In genomic region chr9:75599191-75599841, GRCm38 (mm10) we compare ENCODE assay signal across 8 mouse cellular contexts. TPM values are rescaled to one million over a fixed set of nuclear protein-coding genes. Genes with fewer than 3 reads are reported as not detected.
DNase-seq lines count a peak whose midpoint lies in the region; ATAC-seq and TF ChIP-seq lines count a peak whose summit lies in the region.

No protein-coding gene starts in this region.

- H3K4me2 ChIP-seq in forebrain, embryonic 11.5 days (ENCODE audit: low read depth, low read length, severe bottlenecking) = no peak overlapping the region
- no peak overlapping the region for H3K4me2 ChIP-seq in intestine, postnatal 0 days (replicated peaks; ENCODE audit: low read depth)
- no peak overlapping the region for H3K4me2 ChIP-seq in midbrain, embryonic 14.5 days (ENCODE audit: low read length)

- TF ChIP-seq POLR2A in thymus, adult 2 months (IDR thresholded peaks at IDR 0.05; ENCODE audit: control insufficient read depth, extremely low read depth, insufficient read depth, low read length, poor library complexity) = no peak

- H3K36me3 ChIP-seq in forebrain, embryonic 11.5 days (ENCODE audit: control insufficient read depth, insufficient read depth, low read length) = no peaks in the 10 kb centered on the region; the same call in 1 of the 2 replicates
- no peaks in the 10 kb centered on the region for H3K36me3 ChIP-seq in intestine, postnatal 0 days (ENCODE audit: control insufficient read depth, insufficient read depth)
- H3K36me3 ChIP-seq in midbrain, embryonic 14.5 days (ENCODE audit: control insufficient read depth, insufficient read depth, low read length) = peaks cover 13% of the 10 kb centered on the region
- H3K36me3 ChIP-seq in thymus, adult 2 months (ENCODE audit: control insufficient read depth, insufficient read depth, low read length) = no peaks in the 10 kb centered on the region

- CTCF ChIA-PET in Patski (lab: Charles Lee) = interaction anchor here (1.6 kb wide), 1 partner anchor 8 kb away, joined by 4 read pairs; no protein-coding TSS in a partner anchor

- no peak overlapping the region for H3K9ac ChIP-seq in forebrain, embryonic 11.5 days (ENCODE audit: low read length)
- H3K9ac ChIP-seq in intestine, postnatal 0 days (ENCODE audit: low read depth, low read length) = no peak overlapping the region
- H3K9ac ChIP-seq in midbrain, embryonic 14.5 days (replicated peaks; ENCODE audit: low read length) = no peak overlapping the region

- H3K27me3 ChIP-seq in Patski = no peaks in the 10 kb centered on the region
- no peaks in the 10 kb centered on the region for H3K27me3 ChIP-seq in forebrain, embryonic 11.5 days (ENCODE audit: control insufficient read depth, insufficient read depth, low read length)
- H3K27me3 ChIP-seq in intestine, postnatal 0 days (replicated peaks; ENCODE audit: control insufficient read depth, insufficient read depth, low read length) = no peaks in the 10 kb centered on the region
- no peaks in the 10 kb centered on the region for H3K27me3 ChIP-seq in midbrain, embryonic 14.5 days (ENCODE audit: control insufficient read depth, insufficient read depth, low read length)
- H3K27me3 ChIP-seq in thymus, adult 2 months (ENCODE audit: control insufficient read depth, insufficient read depth, low read length) = no peaks in the 10 kb centered on the region

- intact Hi-C loops in gastrocnemius, adult 2 months (cut with DNase I) = no loop called here

- peak; percentile 13; the same call in 1 of the 2 replicates for TF ChIP-seq CTCF in gastrocnemius, adult 2 months (IDR thresholded peaks at IDR 0.05)
- TF ChIP-seq CTCF in Patski (IDR thresholded peaks at IDR 0.05) = no peak
- TF ChIP-seq CTCF in intestine, postnatal 0 days (IDR thresholded peaks at IDR 0.05; ENCODE audit: low read depth) = peak; percentile 44
- TF ChIP-seq CTCF in thymus, adult 2 months (IDR thresholded peaks at IDR 0.05; ENCODE audit: borderline replicate concordance, control insufficient read depth, extremely low read depth, insufficient read depth, low read length, poor library complexity) = no peak

- no peaks in the 10 kb centered on the region for H3K4me1 ChIP-seq in forebrain, embryonic 11.5 days (replicated peaks; ENCODE audit: control insufficient read depth, insufficient read depth, low read length)
- no peaks in the 10 kb centered on the region for H3K4me1 ChIP-seq in intestine, postnatal 0 days (replicated peaks; ENCODE audit: control insufficient read depth, insufficient read depth, low read length)
- H3K4me1 ChIP-seq in midbrain, embryonic 14.5 days (ENCODE audit: control insufficient read depth, insufficient read depth, low read length) = peaks cover 7% of the 10 kb centered on the region; the same call in 1 of the 2 replicates
- H3K4me1 ChIP-seq in thymus, adult 2 months (replicated peaks; ENCODE audit: control insufficient read depth, insufficient read depth, low read length) = no peaks in the 10 kb centered on the region

- H3K9me3 ChIP-seq in forebrain, embryonic 11.5 days (ENCODE audit: control insufficient read depth, low read length) = no peaks in the 10 kb centered on the region
- no peaks in the 10 kb centered on the region for H3K9me3 ChIP-seq in intestine, postnatal 0 days (ENCODE audit: control insufficient read depth)
- no peaks in the 10 kb centered on the region for H3K9me3 ChIP-seq in midbrain, embryonic 14.5 days (ENCODE audit: control insufficient read depth, low read length)

- POLR2A ChIA-PET in Patski (lab: Charles Lee) = no interaction called here

- peak overlapping the region; percentile 58 for H3K27ac ChIP-seq in gastrocnemius, adult 2 months
- H3K27ac ChIP-seq in forebrain, embryonic 11.5 days (ENCODE audit: low read depth, low read length) = no peak overlapping the region
- no peak overlapping the region for H3K27ac ChIP-seq in intestine, postnatal 0 days (ENCODE audit: low read depth, low read length)
- H3K27ac ChIP-seq in midbrain, embryonic 14.5 days (replicated peaks; ENCODE audit: low read depth, low read length) = no peak overlapping the region
- H3K27ac ChIP-seq in thymus, adult 2 months (ENCODE audit: control insufficient read depth, insufficient read depth, low read length) = no peak overlapping the region

- H3K4me3 ChIP-seq in gastrocnemius, adult 2 months = no peak overlapping the region
- H3K4me3 ChIP-seq in forebrain, embryonic 11.5 days (ENCODE audit: low read depth, low read length) = no peak overlapping the region
- H3K4me3 ChIP-seq in intestine, postnatal 0 days (ENCODE audit: low read depth, low read length) = no peak overlapping the region
- H3K4me3 ChIP-seq in midbrain, embryonic 14.5 days (replicated peaks; ENCODE audit: low read depth, low read length) = no peak overlapping the region
- no peak overlapping the region for H3K4me3 ChIP-seq in thymus, adult 2 months (ENCODE audit: control insufficient read depth, insufficient read depth, low read length)

- in situ Hi-C loops in Patski (cut with MboI; ENCODE audit: low pct_unique_long_range_greater_than_20kb) = no loop called here

- peak; percentile 44 for ATAC-seq in Patski
- peak; percentile 68 for ATAC-seq in forebrain, embryonic 11.5 days (replicated peaks; ENCODE audit: low FRiP score)
- ATAC-seq in intestine, postnatal 0 days = no peak
- peak; percentile 88 for ATAC-seq in midbrain, embryonic 14.5 days (ENCODE audit: low FRiP score, low TSS enrichment)
- ATAC-seq in erythroblast, adult 5-6 weeks (replicated peaks; ENCODE audit: low FRiP score, poor library complexity, severe bottlenecking) = no peak

- 54% methylated on average over 5 of the region's 5 CpGs for WGBS in forebrain, embryonic 11.5 days
- 48% methylated on average over 5 of the region's 5 CpGs for WGBS in intestine, postnatal 0 days
- 29% methylated on average over 5 of the region's 5 CpGs for WGBS in midbrain, embryonic 14.5 days
- 79% methylated on average over 5 of the region's 5 CpGs for WGBS in thymus, adult 2 months

- DNase-seq in gastrocnemius, adult 2 months = peak; percentile 22
- no peak for DNase-seq in gastrocnemius, postnatal 25 days
- no peak for DNase-seq in Patski (ENCODE audit: low read depth, low spot score)
- DNase-seq in forebrain, embryonic 11.5 days (ENCODE audit: low spot score) = no peak
- peak; percentile 84 for DNase-seq in midbrain, embryonic 14.5 days
- DNase-seq in thymus, adult 2 months = no peak

RNA-seq across cellular contexts. Expression of gene Tmod2, which starts 11.8 kb away (rescaled TPM):
- 1 to 10 TPM; 5.4 to 5.6 TPM for total RNA-seq in gastrocnemius, adult 2 months (2021)
- total RNA-seq in gastrocnemius, postnatal 25 days (2021) = 1 to 10 TPM; 4.9 to 8.9 TPM
- 2.1 TPM for polyA plus RNA-seq in Patski (2021)
- 61.9 and 63.7 TPM in 2 replicates for polyA plus RNA-seq in forebrain, embryonic 11.5 days (2014; fragmentation: Nextera tagmentation; extraction: Ambion mirVana)
- polyA plus RNA-seq in intestine, postnatal 0 days (2015; fragmentation: Nextera tagmentation; extraction: Ambion mirVana) = 10.0 and 10.9 TPM in 2 replicates
- 244 and 248 TPM in 2 replicates for polyA plus RNA-seq in midbrain, embryonic 14.5 days (2014; fragmentation: Nextera tagmentation; extraction: Ambion mirVana)
- total RNA-seq in erythroblast, adult 5-6 weeks (2015; ENCODE audit: low replicate concordance) = not detected in 2 replicates
- total RNA-seq in erythroblast, adult 5-6 weeks (2017; ENCODE audit: low replicate concordance) = not detected in 2 replicates
- 0.20 and 0.26 TPM in 2 replicates for polyA plus RNA-seq in thymus, adult 2 months (2012; rRNA removed)

RNA-seq across cellular contexts. Expression of gene Lysmd2, which starts 26.2 kb away (rescaled TPM):
- 1 to 10 TPM; 4.0 to 4.7 TPM for total RNA-seq in gastrocnemius, adult 2 months (2021)
- total RNA-seq in gastrocnemius, postnatal 25 days (2021) = 1 to 10 TPM; 4.9 to 7.3 TPM
- 17.2 TPM for polyA plus RNA-seq in Patski (2021)
- polyA plus RNA-seq in forebrain, embryonic 11.5 days (2014; fragmentation: Nextera tagmentation; extraction: Ambion mirVana) = 13.0 and 17.1 TPM in 2 replicates
- polyA plus RNA-seq in intestine, postnatal 0 days (2015; fragmentation: Nextera tagmentation; extraction: Ambion mirVana) = 15.5 and 16.7 TPM in 2 replicates
- 29.0 and 34.3 TPM in 2 replicates for polyA plus RNA-seq in midbrain, embryonic 14.5 days (2014; fragmentation: Nextera tagmentation; extraction: Ambion mirVana)
- total RNA-seq in erythroblast, adult 5-6 weeks (2015; ENCODE audit: low replicate concordance) = 2.9 TPM in 1 of 2 replicates, not detected in the other
- 2.1 TPM in 1 of 2 replicates, not detected in the other for total RNA-seq in erythroblast, adult 5-6 weeks (2017; ENCODE audit: low replicate concordance)
- 13.6 and 16.4 TPM in 2 replicates for polyA plus RNA-seq in thymus, adult 2 months (2012; rRNA removed)

RNA-seq across cellular contexts. Expression of gene Tmod3, which starts 39.9 kb away (rescaled TPM):
- total RNA-seq in gastrocnemius, adult 2 months (2021) = 10 to 100 TPM; 15.0 to 23.0 TPM
- 10 to 100 TPM; 19.7 to 25.8 TPM for total RNA-seq in gastrocnemius, postnatal 25 days (2021)
- 83.5 TPM for polyA plus RNA-seq in Patski (2021)
- polyA plus RNA-seq in forebrain, embryonic 11.5 days (2014; fragmentation: Nextera tagmentation; extraction: Ambion mirVana) = 101 and 104 TPM in 2 replicates
- polyA plus RNA-seq in intestine, postnatal 0 days (2015; fragmentation: Nextera tagmentation; extraction: Ambion mirVana) = 65.5 and 70.2 TPM in 2 replicates
- polyA plus RNA-seq in midbrain, embryonic 14.5 days (2014; fragmentation: Nextera tagmentation; extraction: Ambion mirVana) = 61.8 and 73.0 TPM in 2 replicates
- total RNA-seq in erythroblast, adult 5-6 weeks (2015; ENCODE audit: low replicate concordance) = 17.6 and 20.4 TPM in 2 replicates
- 17.0 and 18.7 TPM in 2 replicates for total RNA-seq in erythroblast, adult 5-6 weeks (2017; ENCODE audit: low replicate concordance)
- polyA plus RNA-seq in thymus, adult 2 months (2012; rRNA removed) = 30.6 and 32.0 TPM in 2 replicates

Comparison
In these comparisons a context has a peak if more than half of its experiments do, and no peak if none do; other contexts are left out.
1. DNase-seq: peak in gastrocnemius, adult 2 months (single experiment) and midbrain, embryonic 14.5 days (single experiment); none in gastrocnemius, postnatal 25 days (single experiment), Patski (single experiment), forebrain, embryonic 11.5 days (single experiment) and thymus, adult 2 months (single experiment).
2. CTCF ChIP-seq: peak in gastrocnemius, adult 2 months (single experiment) and intestine, postnatal 0 days (single experiment); none in Patski (single experiment) and thymus, adult 2 months (single experiment).
3. ATAC-seq: peak in Patski (single experiment), forebrain, embryonic 11.5 days (single experiment) and midbrain, embryonic 14.5 days (single experiment); none in intestine, postnatal 0 days (single experiment) and erythroblast, adult 5-6 weeks (single experiment).